8 mouse cellular contexts compared by ENCODE assay signal in genomic region chr2:155133011-155133976, GRCm38 (mm10). TPM values are rescaled to one million over a fixed set of nuclear protein-coding genes. Genes with fewer than 3 reads are reported as not detected.
DNase-seq lines count a peak whose midpoint lies in the region; ATAC-seq lines count a peak whose summit lies in the region.

TSS of gene Itch (plus strand) at chr2:155133509.

- WGBS in hindbrain, embryonic 11.5 days = 3% methylated on average over 57 of the region's 65 CpGs

- H3K4me3 ChIP-seq in hindbrain, embryonic 11.5 days (ENCODE audit: low read depth, low read length) = peak within 1 kb of the TSS; percentile 94

- H3K4me2 ChIP-seq in hindbrain, embryonic 11.5 days (replicated peaks; ENCODE audit: low read depth, low read length) = peak within 1 kb of the TSS; percentile 60

- peak within 1 kb of the TSS; percentile 97 for H3K9ac ChIP-seq in hindbrain, embryonic 11.5 days (ENCODE audit: low read depth, low read length)

- DNase-seq in Muller cell, postnatal 12 days (ENCODE audit: inconsistent ontology term) = peak; percentile 95
- DNase-seq in cerebellum, adult 9-11 months = peak; percentile 95
- DNase-seq in frontal cortex, adult 2 months (ENCODE audit: extremely low spot score in 1 of 2, low spot score in 1 of 2) = peak; percentile 76 to 94
- peak; percentile 95 for DNase-seq in hindbrain, embryonic 11.5 days (ENCODE audit: low spot score)
- DNase-seq in layer of hippocampus, postnatal 10 days (ENCODE audit: low spot score in 2 of 2) = peak; percentile 91 to 94
- peak; percentile 95 for DNase-seq in lung, postnatal 10 days
- DNase-seq in ovary, postnatal 36 days (ENCODE audit: low spot score) = peak; percentile 91
- DNase-seq in thymus, postnatal 25 days = peak; percentile 91

- H3K27ac ChIP-seq in hindbrain, embryonic 11.5 days (ENCODE audit: low read depth, low read length) = peak within 1 kb of the TSS; percentile 84

- ATAC-seq in hindbrain, embryonic 11.5 days (ENCODE audit: low FRiP score) = peak; percentile 97

- H3K27me3 ChIP-seq in hindbrain, embryonic 11.5 days (ENCODE audit: control insufficient read depth, insufficient read depth, low read length) = no peaks in the 10 kb centered on the region

- no peaks in the 10 kb centered on the region for H3K9me3 ChIP-seq in hindbrain, embryonic 11.5 days (ENCODE audit: control insufficient read depth, low read length)

- no peaks in the 10 kb centered on the region for H3K36me3 ChIP-seq in hindbrain, embryonic 11.5 days (ENCODE audit: control insufficient read depth, insufficient read depth, low read length)

- H3K4me1 ChIP-seq in hindbrain, embryonic 11.5 days (replicated peaks; ENCODE audit: control insufficient read depth, insufficient read depth, low read length) = no peaks in the 10 kb centered on the region

RNA-seq across cellular contexts. Expression of gene Itch, which starts in this region (rescaled TPM):
- polyA plus RNA-seq in frontal cortex, adult 2 months (2012; rRNA removed) = 22.7 and 24.5 TPM in 2 replicates
- polyA plus RNA-seq in hindbrain, embryonic 11.5 days (2014; fragmentation: Nextera tagmentation; extraction: Ambion mirVana) = 54.1 and 56.6 TPM in 2 replicates
- total RNA-seq in layer of hippocampus, postnatal 10 days (2021) = 10 to 100 TPM; 36.0 to 40.0 TPM

Comparison
In these comparisons a context has a peak if more than half of its experiments do, and no peak if none do; other contexts are left out.
1. Peak in every context shown above with its lines: DNase-seq, ATAC-seq, H3K4me3 ChIP-seq and H3K27ac ChIP-seq.